Mouse (Mus musculus): ENCODE results near the gene Nmd3.

The Nmd3 gene

DNA sequence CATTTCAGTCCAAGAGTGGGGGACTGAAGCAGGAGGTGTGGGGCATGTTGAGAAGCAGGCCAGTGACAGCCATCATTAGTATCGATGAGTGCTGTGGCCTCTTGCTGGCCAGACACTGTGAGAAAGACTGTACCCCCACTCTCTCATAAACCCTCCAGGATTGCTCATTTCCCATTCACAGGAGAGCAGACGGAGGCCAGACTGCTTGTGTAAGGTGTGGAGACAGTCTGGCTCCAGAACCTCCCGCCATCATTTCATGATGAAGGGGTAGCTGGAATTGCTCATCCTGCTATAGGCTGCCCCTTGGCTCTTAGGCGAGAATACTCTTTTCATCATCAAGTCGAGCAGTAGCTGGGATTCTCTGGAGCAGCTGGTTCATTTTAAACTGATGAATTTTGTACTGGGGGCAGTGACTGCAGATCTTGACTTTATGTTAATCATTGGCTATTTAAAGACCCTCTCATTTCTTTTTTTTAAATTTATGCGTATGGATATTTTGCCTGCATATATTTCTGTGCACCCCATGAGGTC, 41.1 kb downstream of the Nmd3 start:
- no peak for DNase-seq (ENCODE audit: extremely low spot score, low read depth, low spot score)

DNA sequence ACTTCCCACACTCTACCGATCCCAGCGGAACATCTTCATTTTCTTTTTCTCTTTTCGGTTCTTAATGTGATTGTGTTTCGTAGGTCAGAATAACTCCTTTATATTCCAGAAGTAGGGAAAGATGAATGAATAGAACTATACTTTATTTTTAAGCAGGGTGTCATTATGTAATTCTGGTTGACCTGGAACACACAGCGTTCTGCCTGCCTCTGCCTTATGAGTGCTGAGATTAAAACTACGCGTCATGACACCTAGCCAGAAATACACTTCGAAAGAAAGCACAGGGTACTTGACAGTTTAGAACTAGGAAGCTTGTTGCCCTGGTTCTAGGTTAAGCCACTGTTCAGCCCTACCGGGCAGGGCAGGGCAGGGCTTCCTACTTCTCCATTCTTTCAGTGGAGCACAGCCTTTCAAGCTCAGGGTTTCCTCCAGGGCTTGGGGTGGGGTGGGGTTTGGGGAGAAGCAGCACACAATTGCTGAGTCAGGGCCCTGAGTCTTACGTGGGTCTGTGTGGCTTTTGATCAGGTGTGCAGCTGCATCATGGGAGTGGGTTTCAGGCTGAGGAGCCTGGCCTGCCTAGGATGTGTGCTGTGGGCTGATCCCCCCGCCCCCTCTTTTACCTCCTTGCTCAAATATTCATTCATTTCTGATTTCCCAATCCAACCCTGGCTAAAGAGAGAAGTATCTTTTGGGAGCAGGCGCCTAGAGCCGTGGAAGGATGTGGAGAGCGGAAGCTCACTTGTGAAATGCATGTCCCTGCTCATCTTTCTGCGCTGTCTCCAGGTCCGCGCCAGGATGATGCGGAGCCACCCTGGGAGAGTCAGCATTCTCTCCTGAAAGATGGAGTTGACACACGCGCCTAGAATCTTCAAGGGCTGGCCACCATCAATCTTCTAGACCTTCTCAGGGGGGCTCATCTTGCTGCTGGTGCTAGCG, 42.1 kb downstream of the Nmd3 start:
- DNase-seq (ENCODE audit: extremely low spot score, low read depth, low spot score): no peak

DNA sequence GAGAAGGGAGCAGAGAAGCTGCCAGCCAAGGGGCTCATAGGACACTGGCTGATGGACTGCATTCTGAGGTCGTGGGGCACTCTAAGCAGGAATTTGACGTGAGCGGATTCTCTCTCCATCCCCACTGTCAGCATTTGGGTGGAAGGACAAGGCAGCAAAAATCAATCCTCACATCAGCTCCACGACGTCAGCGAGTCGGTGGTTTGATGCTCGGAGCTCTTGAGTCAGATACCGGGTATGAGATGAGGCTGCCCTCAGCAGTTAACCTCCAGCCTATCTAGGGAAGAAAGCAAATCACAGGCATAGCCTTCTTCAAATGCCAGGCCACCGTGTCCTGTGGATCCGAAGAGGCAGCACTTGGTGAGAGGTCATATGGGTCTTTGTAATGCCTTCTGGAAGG, 43.4 kb downstream of the Nmd3 start:
- DNase-seq (ENCODE audit: extremely low spot score, low read depth, low spot score): no peak

DNA sequence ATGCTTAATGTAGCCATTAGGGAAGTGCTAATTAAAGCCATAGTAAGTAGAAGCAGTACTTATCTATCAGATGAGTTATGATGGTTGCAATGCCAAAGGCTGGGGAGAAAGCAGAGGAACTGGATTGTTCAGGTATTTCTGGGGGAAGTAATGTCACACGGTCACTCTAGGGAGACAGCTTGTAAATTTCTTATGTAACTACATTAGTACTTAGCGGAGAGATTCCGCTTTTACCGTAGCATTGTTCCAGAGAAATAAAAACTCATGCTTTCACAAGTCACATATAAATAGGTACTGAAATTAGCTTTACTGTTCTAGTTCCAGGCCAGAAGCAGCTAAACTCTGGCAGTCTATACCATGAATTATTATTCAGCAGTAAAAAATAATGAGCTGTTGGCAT, 47.4 kb downstream of the Nmd3 start:
- DNase-seq (ENCODE audit: extremely low spot score, low read depth, low spot score): no peak

DNA sequence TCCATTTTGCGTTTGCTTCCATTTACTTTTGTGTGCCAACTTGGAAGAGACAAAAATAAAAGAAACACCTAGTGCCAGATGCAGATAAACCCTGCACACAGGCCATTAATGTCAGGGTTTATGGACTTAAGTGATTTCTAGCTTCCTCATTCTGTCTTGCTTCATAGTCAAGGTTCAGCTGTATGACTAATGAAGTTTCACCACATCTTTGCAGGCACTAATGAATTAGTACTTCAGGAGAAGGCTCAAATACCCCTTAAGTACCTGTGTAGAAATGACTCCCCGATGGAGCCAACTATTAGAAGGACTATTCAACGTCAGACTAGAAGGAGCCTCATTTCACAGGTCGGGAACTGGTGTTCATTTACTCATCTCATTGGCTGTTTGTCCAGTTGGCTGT, 51.6 kb downstream of the Nmd3 start:
- DNase-seq (ENCODE audit: extremely low spot score, low read depth, low spot score): no peak

DNA sequence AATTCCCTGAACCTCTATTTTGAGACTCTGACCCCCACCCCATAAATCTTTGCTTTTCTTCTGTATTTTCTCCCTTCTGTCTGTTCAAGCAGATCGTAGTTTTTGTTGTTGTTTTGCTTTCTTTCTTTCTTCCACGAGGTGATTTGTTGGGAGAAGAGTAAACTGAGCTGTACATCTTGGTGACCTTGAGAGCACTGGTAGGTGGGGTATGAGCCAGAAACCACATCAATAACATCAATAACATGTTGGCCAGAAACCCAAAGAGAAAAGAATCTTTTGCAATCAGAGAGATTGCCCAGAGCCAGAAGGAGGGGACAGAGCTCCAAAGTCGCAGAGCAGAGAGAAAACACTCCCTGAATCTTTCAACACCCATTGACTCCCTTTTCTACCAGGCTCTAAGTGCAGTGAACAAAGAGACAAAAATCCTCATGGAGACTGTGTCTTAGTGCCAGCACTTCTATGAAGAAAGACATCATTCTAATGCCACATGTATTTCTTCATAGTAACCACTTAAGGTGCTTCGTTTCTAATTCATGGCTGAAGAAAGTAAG, 57.5 kb downstream of the Nmd3 start:
- DNase-seq (ENCODE audit: extremely low spot score, low read depth, low spot score): no peak

DNA sequence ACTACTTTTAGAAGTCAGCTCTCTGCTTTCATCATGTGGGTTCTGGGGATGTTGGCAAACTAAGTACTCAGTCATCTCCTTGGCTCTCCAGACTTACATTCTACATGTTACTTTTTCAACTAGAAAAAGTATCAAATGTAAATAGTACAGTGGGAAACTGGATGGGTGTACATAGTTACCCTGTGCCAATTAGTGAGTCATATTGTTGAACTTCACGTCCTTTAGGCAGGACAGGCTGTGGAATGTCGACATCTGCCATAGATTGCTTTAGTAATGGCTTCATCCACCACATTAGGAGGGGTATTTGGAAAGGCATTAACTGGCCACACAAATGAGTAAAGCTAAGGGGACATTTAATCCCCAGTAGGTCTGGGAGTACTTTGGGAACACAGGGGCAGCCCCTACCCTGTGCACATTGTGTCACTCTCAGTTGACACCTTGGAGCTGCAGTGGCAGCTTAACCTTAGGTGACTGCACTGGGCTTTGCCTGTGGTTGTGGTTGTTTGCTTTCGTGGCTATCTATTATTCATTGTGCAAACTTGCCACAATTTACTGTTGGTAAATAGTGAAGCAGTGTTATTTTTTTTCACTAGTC, 71.1 kb downstream of the Nmd3 start:
- DNase-seq (ENCODE audit: extremely low spot score, low read depth, low spot score): no peak

DNA sequence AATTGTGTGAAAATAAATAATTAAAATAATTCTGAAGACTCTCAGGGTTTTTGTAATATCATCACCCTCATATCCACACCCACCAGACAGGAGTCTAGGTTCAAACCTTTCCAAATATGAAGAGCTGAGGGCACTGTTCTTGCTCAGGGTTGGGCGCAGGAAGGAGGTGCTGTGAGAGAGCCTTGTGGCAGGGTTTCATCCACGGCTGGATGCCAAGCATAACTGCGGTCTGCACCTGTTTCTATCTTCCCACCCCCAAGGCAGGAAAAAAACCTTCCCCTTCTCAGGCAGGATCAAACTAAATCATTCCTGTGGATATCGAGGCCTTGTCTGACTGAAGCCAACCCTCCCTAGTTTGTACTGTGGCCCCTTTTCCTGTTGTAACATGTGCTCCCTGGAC, 75.7 kb downstream of the Nmd3 start:
- DNase-seq (ENCODE audit: extremely low spot score, low read depth, low spot score): no peak

DNA sequence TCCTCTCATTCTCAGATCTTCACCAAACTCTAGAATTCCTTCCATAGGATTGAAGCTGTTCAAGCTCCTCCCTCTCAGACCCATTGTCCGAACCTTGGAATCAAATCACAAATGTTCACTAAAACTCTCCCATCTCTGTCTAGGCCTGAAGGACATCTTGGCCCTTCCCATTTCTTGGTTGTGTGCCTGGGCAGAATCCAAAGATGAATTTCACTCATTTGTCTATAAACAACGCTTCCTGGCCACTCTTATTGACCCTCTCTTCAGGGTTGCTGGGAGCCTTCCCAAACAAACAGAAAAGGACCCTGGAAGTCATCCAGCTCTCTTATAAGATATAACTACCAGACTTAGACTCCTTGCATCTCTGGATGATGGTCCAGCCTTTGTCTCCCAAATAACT, 76.2 kb downstream of the Nmd3 start:
- DNase-seq (ENCODE audit: extremely low spot score, low read depth, low spot score): no peak

DNA sequence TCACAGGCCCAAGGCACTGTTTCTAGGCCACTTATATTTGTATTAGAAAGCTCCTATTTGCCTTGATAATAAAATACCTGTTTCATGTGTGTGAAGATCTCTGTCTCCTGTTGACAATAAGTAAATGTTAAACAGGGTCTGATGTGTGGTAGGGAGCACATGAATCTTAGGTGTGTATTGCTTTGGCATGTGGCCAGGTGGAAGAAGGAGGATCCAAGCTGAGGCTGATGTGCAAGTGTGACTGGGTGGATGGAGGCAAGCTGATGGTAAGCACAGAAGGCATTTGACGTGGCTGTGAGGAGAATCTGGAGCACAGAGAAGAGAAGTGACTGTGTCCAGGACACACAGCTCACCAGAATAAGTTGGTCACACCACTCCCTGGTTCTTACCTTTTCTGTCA, 77.3 kb downstream of the Nmd3 start:
- no peak for DNase-seq (ENCODE audit: extremely low spot score, low read depth, low spot score)

DNA sequence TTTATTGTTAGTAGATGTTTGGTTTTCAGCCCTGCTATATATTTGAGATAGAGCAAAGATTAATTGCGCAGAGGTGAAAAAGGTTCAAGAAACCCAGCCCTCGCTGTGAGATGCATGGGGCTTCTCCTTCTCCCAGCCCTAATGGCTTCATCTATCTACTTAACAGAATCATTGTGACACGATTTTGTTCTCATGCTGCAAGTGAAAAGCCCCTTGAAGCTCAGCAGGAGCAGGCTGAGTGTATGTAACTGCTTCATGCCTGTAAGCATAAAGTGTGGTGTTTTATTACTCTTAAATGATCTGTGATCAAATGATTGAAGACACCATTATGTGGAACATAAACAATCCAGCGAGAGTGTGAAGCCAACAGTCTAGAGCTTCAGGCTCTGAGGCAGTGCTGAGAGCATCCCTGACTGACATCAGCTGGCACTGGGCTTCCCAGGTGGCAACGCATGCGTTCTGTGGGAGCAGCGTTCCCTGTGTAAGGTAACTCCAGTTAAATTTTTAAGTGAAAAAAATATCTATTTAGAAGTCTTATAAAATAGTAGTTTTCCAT, 79.1 kb downstream of the Nmd3 start:
- DNase-seq (ENCODE audit: extremely low spot score, low read depth, low spot score): no peak

DNA sequence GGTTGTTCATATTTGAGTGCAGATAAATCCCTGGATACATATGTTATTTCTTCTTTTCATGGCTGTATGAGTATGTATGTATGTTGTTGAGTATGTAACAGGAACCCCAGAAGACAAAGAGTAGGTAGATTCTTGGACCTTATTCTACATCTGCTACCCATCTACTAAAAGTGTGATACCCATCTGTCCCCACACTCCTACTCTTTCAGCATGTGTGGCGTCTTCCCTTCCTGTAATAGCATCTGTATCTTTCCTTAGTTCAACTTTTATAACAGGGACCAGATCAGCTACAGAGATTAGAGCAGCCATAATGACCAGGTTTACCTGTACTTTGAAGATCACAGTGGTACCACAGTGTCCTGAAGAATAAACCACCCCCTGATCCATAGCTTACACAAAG, 81.4 kb downstream of the Nmd3 start:
- DNase-seq (ENCODE audit: extremely low spot score, low read depth, low spot score): no peak
